Mouse (Mus musculus) activated CD4-positive, CD25-positive, alpha-beta regulatory T cell (primary cell): ENCODE data around the gene Pip5k1b. TPM values are rescaled to one million over a fixed set of nuclear protein-coding genes. Genes with fewer than 3 reads are reported as not detected.

Experiments used
- polyA plus RNA-seq, 2 experiments: library from polyadenylated mRNA; unstranded; fragments of 100-300 nt; shearing (Covaris generic); gene quantifications; one replicate each; pipeline ENCODE4 v1.2.1; 2017

The Pip5k1b gene
- polyA plus RNA-seq = 1 to 10 TPM; 2.7 to 4.8 TPM

DNA sequence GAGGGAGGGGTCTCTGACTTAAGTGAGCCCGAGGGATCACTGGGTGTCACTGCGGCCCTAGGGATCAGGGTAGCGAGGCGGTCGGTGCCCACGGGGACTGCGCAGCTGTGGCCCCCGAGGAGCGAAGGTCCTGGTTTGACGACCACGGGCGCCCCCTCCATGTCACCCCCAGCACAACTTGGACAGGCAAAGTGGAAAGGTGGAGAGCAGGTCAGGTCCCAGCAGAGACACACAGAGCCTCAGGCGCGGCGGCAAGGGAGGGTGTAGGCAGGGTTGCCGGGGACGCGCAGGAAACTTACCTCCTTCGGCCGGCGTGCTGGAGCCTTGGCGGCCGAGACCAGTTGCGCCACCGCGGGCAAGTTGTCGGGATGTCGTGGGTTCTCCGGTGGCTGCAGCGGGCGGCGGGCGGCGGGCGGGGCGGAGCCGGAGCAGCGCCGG, at the start of gene Pip5k1b:
Gene Pip5k1b (minus strand): TSS at position 407 of the 438 bp plus-strand sequence.

GRCm38 (mm10) chr19:24476929-24477882, 78.5 kb downstream of the Pip5k1b start, which contains the start of gene Fam122a:
Gene Fam122a, minus strand, starts transcription at chr19:24477356.

GRCm38 (mm10) chr19:24280601-24281228, 275.0 kb downstream of the Pip5k1b start, which contains the start of gene Fxn:
Gene Fxn, minus strand, starts transcription at chr19:24280605.

Other genes starting within 250 kb of the Pip5k1b start
- gene Fam122a, start 78.5 kb downstream of the Pip5k1b start, polyA plus RNA-seq = 10 to 100 TPM; 37.6 to 51.3 TPM
- not detected for gene Tmem252, start 118.1 kb upstream of the Pip5k1b start, polyA plus RNA-seq